Mouse (Mus musculus) hindbrain, embryonic 14.5 days (tissue): ENCODE results near the gene Crispld2. TPM values are rescaled to one million over a fixed set of nuclear protein-coding genes. Genes with fewer than 3 reads are reported as not detected.

Experiments
- ATAC-seq: fragments of 200-750 bp; cut with Nextera tagmentation; 2 replicates; pipeline ENCODE4 v1.8.0; 2017; ENCODE audit warnings: moderate number of reproducible peaks, mild to moderate bottlenecking, moderate TSS enrichment, moderate library complexity; ENCODE audit not compliant: low FRiP score
- DNase-seq: peaks from one replicate; pipeline ENCODE4 v3.0.0-alpha.2; 2015; ENCODE audit warnings: low spot score
- H3K27ac ChIP-seq: fragments of 300-500 bp; sonication (generic); 2 replicates; pipeline ENCODE4 v1.5.1; 2014; ENCODE audit warnings: mild to moderate bottlenecking, moderate library complexity
- H3K27me3 ChIP-seq: fragments of 300-500 bp; sonication (generic); 2 replicates; pipeline ENCODE4 v1.6.1; 2014; ENCODE audit warnings: mild to moderate bottlenecking, low read length, mixed read lengths; ENCODE audit not compliant: control insufficient read depth, insufficient read depth
- H3K36me3 ChIP-seq: fragments of 300-500 bp; sonication (generic); replicated peaks from 2 replicates; pipeline ENCODE4 v1.6.1; 2014; ENCODE audit not compliant: control insufficient read depth, insufficient read depth
- H3K4me1 ChIP-seq: fragments of 300-500 bp; sonication (generic); replicated peaks from 2 replicates; pipeline ENCODE4 v1.6.1; 2014; ENCODE audit warnings: antibody characterized with exemption, low read length, mixed read lengths; ENCODE audit not compliant: control insufficient read depth, insufficient read depth
- H3K4me2 ChIP-seq: fragments of 300-500 bp; sonication (generic); replicated peaks from 2 replicates; pipeline ENCODE4 v1.6.1; 2014; ENCODE audit warnings: mild to moderate bottlenecking, moderate library complexity
- H3K4me3 ChIP-seq: fragments of 300-500 bp; sonication (generic); replicated peaks from 2 replicates; pipeline ENCODE4 v1.5.1; 2014; ENCODE audit warnings: mild to moderate bottlenecking, low read length
- H3K9ac ChIP-seq: fragments of 300-500 bp; sonication (generic); 2 replicates; pipeline ENCODE4 v1.6.1; 2014
- H3K9me3 ChIP-seq: fragments of 300-500 bp; sonication (generic); 2 replicates; pipeline ENCODE4 v1.6.1; 2016; ENCODE audit warnings: low read length; ENCODE audit not compliant: control insufficient read depth
- WGBS: fragments of 180-500 bp; shearing (Covaris S2); extraction: QIAGEN DNeasy Blood & Tissue Kit; methylation state at CpG from one replicate; pipeline ENCODE4 v1.1.7; 2014; 5-methylcytosine and 5-hydroxymethylcytosine counted together
- polyA plus RNA-seq: library from polyadenylated mRNA; unstranded; fragments of >200 nt; fragmentation: Nextera tagmentation; extraction: Ambion mirVana; gene quantifications from 2 replicates; pipeline ENCODE4 v1.2.1, GENCODE M21; 2014

Crispld2 gene
- polyA plus RNA-seq, 1 experiment from 2014 or later, result 2.0 TPM

GRCm38 (mm10) chr8:119986174-119986573 is 6.1 kb upstream of the Crispld2 start:
- H3K27me3 ChIP-seq, result peaks cover 2% of the 10 kb centered on the region
- ATAC-seq, result no peak

GRCm38 (mm10) chr8:119988087-119988486 is 4.2 kb upstream of the Crispld2 start:
- Histone ChIP-seq H3K9me3 (no peaks in the 10 kb centered on the region), H3K4me1 (peaks cover 6% of the 10 kb centered on the region; the same call in 1 of the 2 replicates), H3K36me3 (no peaks in the 10 kb centered on the region), H3K27ac (no peak overlapping the region), H3K4me2 (no peak overlapping the region), H3K9ac (no peak overlapping the region), H3K27me3 (peaks cover 21% of the 10 kb centered on the region), H3K4me3 (no peak overlapping the region)
- no peak for ATAC-seq
- 73% methylated on average over 15 of the region's 15 CpGs for WGBS
- no peak for DNase-seq

More at GRCm38 (mm10) chr8:119986174-119986573, 6.1 kb upstream of the Crispld2 start:
- Histone ChIP-seq H3K4me1 (no peaks in the 10 kb centered on the region), H3K9me3 (no peaks in the 10 kb centered on the region), H3K4me2 (no peak overlapping the region), H3K9ac (no peak overlapping the region), H3K27ac (no peak overlapping the region), H3K4me3 (no peak overlapping the region), H3K36me3 (no peaks in the 10 kb centered on the region)
- WGBS, result 80% methylated on average over 5 of the region's 5 CpGs
- no peak for DNase-seq

- WGBS, result 79% methylated on average over 7 of the region's 7 CpGs
- Histone ChIP-seq H3K9me3 (no peaks in the 10 kb centered on the region), H3K4me3 (no peak overlapping the region), H3K36me3 (no peaks in the 10 kb centered on the region), H3K9ac (no peak overlapping the region), H3K27ac (no peak overlapping the region), H3K27me3 (peaks cover 28% of the 10 kb centered on the region), H3K4me1 (peaks cover 6% of the 10 kb centered on the region; the same call in 1 of the 2 replicates), H3K4me2 (no peak overlapping the region)
- no peak for DNase-seq
- ATAC-seq, result no peak
These were observed 1.9 kb downstream of the Crispld2 start for GRCm38 (mm10) chr8:119994114-119994513.

GRCm38 (mm10) chr8:119994556-119994955 is 2.3 kb downstream of the Crispld2 start:
- 71% methylated on average over 6 of the region's 6 CpGs for WGBS
- no peak for ATAC-seq
- Histone ChIP-seq H3K36me3 (no peaks in the 10 kb centered on the region), H3K4me3 (no peak overlapping the region), H3K27ac (no peak overlapping the region), H3K4me1 (peaks cover 6% of the 10 kb centered on the region; the same call in 1 of the 2 replicates), H3K27me3 (peaks cover 28% of the 10 kb centered on the region), H3K9me3 (no peaks in the 10 kb centered on the region), H3K9ac (no peak overlapping the region), H3K4me2 (no peak overlapping the region)
- no peak for DNase-seq

GRCm38 (mm10) chr8:119997266-119997665 is 5.0 kb downstream of the Crispld2 start:
- Histone ChIP-seq H3K4me3 (no peak overlapping the region), H3K36me3 (no peaks in the 10 kb centered on the region), H3K4me1 (peaks cover 6% of the 10 kb centered on the region; the same call in 1 of the 2 replicates), H3K9me3 (no peaks in the 10 kb centered on the region), H3K9ac (no peak overlapping the region), H3K27ac (no peak overlapping the region), H3K27me3 (peaks cover 15% of the 10 kb centered on the region), H3K4me2 (no peak overlapping the region)
- 86% methylated on average over 4 of the region's 4 CpGs for WGBS
- ATAC-seq, result no peak
- no peak for DNase-seq

- H3K4me3 ChIP-seq, result no peak overlapping the region
- H3K4me2 ChIP-seq, result no peak overlapping the region
- H3K27ac ChIP-seq, result no peak overlapping the region
- WGBS, result 82% methylated on average over 8 of the region's 8 CpGs
- H3K36me3 ChIP-seq, result no peaks in the 10 kb centered on the region
- ATAC-seq, result no peak
- no peaks in the 10 kb centered on the region for H3K27me3 ChIP-seq
- no peak overlapping the region for H3K9ac ChIP-seq
- no peaks in the 10 kb centered on the region for H3K9me3 ChIP-seq
- DNase-seq, result no peak
- peaks cover 9% of the 10 kb centered on the region; the same call in 1 of the 2 replicates for H3K4me1 ChIP-seq
These were observed 8.2 kb downstream of the Crispld2 start for GRCm38 (mm10) chr8:120000461-120000860.

GRCm38 (mm10) chr8:120001712-120002111 is 9.5 kb downstream of the Crispld2 start:
- Histone ChIP-seq H3K9ac (no peak overlapping the region), H3K9me3 (no peaks in the 10 kb centered on the region), H3K4me3 (no peak overlapping the region), H3K27me3 (no peaks in the 10 kb centered on the region), H3K4me1 (peaks cover 9% of the 10 kb centered on the region; the same call in 1 of the 2 replicates), H3K27ac (no peak overlapping the region), H3K36me3 (no peaks in the 10 kb centered on the region), H3K4me2 (no peak overlapping the region)
- no peak for DNase-seq
- 59% methylated on average over 7 of the region's 7 CpGs for WGBS
- ATAC-seq, result no peak

GRCm38 (mm10) chr8:120002348-120002747 is 10.1 kb downstream of the Crispld2 start:
- DNase-seq, result no peak
- no peak for ATAC-seq
- H3K4me1 ChIP-seq, result peaks cover 9% of the 10 kb centered on the region; the same call in 1 of the 2 replicates
- 61% methylated on average over 9 of the region's 9 CpGs for WGBS
- no peak overlapping the region for H3K27ac ChIP-seq
- H3K27me3 ChIP-seq, result no peaks in the 10 kb centered on the region
- no peak overlapping the region for H3K4me2 ChIP-seq
- no peaks in the 10 kb centered on the region for H3K9me3 ChIP-seq
- no peaks in the 10 kb centered on the region for H3K36me3 ChIP-seq
- no peak overlapping the region for H3K4me3 ChIP-seq
- H3K9ac ChIP-seq, result no peak overlapping the region

GRCm38 (mm10) chr8:120004154-120004702 is 12.0 kb downstream of the Crispld2 start:
- Histone ChIP-seq H3K9me3 (no peaks in the 10 kb centered on the region), H3K4me1 (peaks cover 9% of the 10 kb centered on the region; the same call in 1 of the 2 replicates), H3K27ac (no peak overlapping the region), H3K27me3 (no peaks in the 10 kb centered on the region), H3K4me2 (no peak overlapping the region), H3K36me3 (no peaks in the 10 kb centered on the region), H3K9ac (no peak overlapping the region), H3K4me3 (no peak overlapping the region)
- peak; percentile 59 for DNase-seq
- ATAC-seq, result no peak
- WGBS, result 44% methylated on average over 14 of the region's 14 CpGs
